Mouse (Mus musculus): ENCODE data around the gene Msrb3. TPM values are rescaled to one million over a fixed set of nuclear protein-coding genes. Genes with fewer than 3 reads are reported as not detected.

Gene Msrb3
- polyA plus RNA-seq, 1 experiment: 181 TPM

DNA sequence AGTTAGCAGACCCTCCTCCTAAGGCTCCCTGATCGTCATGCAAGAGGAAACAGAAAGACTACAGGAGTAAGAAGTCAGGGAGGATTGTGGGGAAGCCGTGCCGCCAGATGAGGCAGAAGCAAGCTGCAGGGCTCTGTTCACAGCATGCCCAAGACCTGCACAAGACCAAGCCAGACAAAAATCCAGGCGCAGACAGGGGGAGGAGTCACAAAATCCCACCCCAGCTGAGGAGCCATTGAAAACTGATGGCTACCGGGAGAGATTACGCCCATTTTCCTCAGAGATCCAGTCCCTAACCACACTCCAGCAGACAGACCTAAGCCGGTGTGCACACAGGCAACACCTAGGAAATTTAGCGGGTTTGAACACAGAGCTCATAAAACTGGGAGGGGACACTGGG is 10.4 kb downstream of the Msrb3 start:
- TF ChIP-seq CTCF (IDR thresholded peaks at IDR 0.05; ENCODE audit: borderline replicate concordance, insufficient read depth, low read length) (no peak), POLR2A (IDR thresholded peaks at IDR 0.05; ENCODE audit: low read depth, low read length) (no peak)
- Histone ChIP-seq H3K4me1 (ENCODE audit: control insufficient read depth, insufficient read depth, low read length) (peaks cover 3% of the 10 kb centered on the region; the same call in 1 of the 2 replicates), H3K4me3 (ENCODE audit: insufficient read depth, low read length) (no peak overlapping the region), H3K27ac (ENCODE audit: insufficient read depth, low read length) (no peak overlapping the region)

GRCm38 (mm10) chr10:120884220-120884619 is 14.7 kb downstream of the Msrb3 start:
- no peak for TF ChIP-seq CTCF (IDR thresholded peaks at IDR 0.05; ENCODE audit: borderline replicate concordance, insufficient read depth, low read length)
- TF ChIP-seq POLR2A (IDR thresholded peaks at IDR 0.05; ENCODE audit: low read depth, low read length): no peak
- Histone ChIP-seq H3K27ac (ENCODE audit: insufficient read depth, low read length) (no peak overlapping the region), H3K4me1 (ENCODE audit: control insufficient read depth, insufficient read depth, low read length) (peaks cover 12% of the 10 kb centered on the region), H3K4me3 (ENCODE audit: insufficient read depth, low read length) (no peak overlapping the region)

GRCm38 (mm10) chr10:120883732-120884131 is 15.2 kb downstream of the Msrb3 start:
- peaks cover 12% of the 10 kb centered on the region for H3K4me1 ChIP-seq (ENCODE audit: control insufficient read depth, insufficient read depth, low read length)
- no peak overlapping the region for H3K4me3 ChIP-seq (ENCODE audit: insufficient read depth, low read length)
- peak overlapping the region; percentile 27; the same call in 1 of the 2 replicates for H3K27ac ChIP-seq (ENCODE audit: insufficient read depth, low read length)
- TF ChIP-seq POLR2A (IDR thresholded peaks at IDR 0.05; ENCODE audit: low read depth, low read length) (no peak), CTCF (IDR thresholded peaks at IDR 0.05; ENCODE audit: borderline replicate concordance, insufficient read depth, low read length) (no peak)

DNA sequence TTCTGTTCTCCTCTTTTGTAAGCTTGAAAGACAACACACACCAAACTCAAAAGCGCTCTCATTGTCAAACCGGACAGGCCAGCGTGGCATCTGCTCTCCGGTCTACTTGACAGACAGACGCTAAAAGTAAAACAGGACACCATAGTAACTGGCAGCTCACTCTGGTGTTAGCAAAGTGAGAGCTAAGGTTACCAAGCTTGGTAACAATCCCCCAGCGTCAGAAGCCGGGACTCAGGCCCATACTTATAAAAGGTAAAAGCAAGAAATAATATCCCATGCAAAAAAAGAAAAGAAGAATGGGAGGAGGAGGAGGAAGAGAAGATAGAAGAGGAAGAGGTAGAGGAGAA is 15.9 kb downstream of the Msrb3 start:
- Histone ChIP-seq H3K4me1 (ENCODE audit: control insufficient read depth, insufficient read depth, low read length) (peaks cover 12% of the 10 kb centered on the region), H3K27ac (ENCODE audit: insufficient read depth, low read length) (peak overlapping the region; percentile 27), H3K4me3 (ENCODE audit: insufficient read depth, low read length) (peak overlapping the region; percentile 16; the same call in 1 of the 2 replicates)
- TF ChIP-seq POLR2A (IDR thresholded peaks at IDR 0.05; ENCODE audit: low read depth, low read length) (no peak), CTCF (IDR thresholded peaks at IDR 0.05; ENCODE audit: borderline replicate concordance, insufficient read depth, low read length) (no peak)

GRCm38 (mm10) chr10:120882347-120883068 is 16.4 kb downstream of the Msrb3 start:
- peak overlapping the region; percentile 25 for H3K4me3 ChIP-seq (ENCODE audit: insufficient read depth, low read length)
- TF ChIP-seq CTCF (IDR thresholded peaks at IDR 0.05; ENCODE audit: borderline replicate concordance, insufficient read depth, low read length) (no peak), POLR2A (IDR thresholded peaks at IDR 0.05; ENCODE audit: low read depth, low read length) (no peak)
- peak overlapping the region; percentile 27; the same call in 1 of the 2 replicates for H3K27ac ChIP-seq (ENCODE audit: insufficient read depth, low read length)
- peaks cover 12% of the 10 kb centered on the region for H3K4me1 ChIP-seq (ENCODE audit: control insufficient read depth, insufficient read depth, low read length)

DNA sequence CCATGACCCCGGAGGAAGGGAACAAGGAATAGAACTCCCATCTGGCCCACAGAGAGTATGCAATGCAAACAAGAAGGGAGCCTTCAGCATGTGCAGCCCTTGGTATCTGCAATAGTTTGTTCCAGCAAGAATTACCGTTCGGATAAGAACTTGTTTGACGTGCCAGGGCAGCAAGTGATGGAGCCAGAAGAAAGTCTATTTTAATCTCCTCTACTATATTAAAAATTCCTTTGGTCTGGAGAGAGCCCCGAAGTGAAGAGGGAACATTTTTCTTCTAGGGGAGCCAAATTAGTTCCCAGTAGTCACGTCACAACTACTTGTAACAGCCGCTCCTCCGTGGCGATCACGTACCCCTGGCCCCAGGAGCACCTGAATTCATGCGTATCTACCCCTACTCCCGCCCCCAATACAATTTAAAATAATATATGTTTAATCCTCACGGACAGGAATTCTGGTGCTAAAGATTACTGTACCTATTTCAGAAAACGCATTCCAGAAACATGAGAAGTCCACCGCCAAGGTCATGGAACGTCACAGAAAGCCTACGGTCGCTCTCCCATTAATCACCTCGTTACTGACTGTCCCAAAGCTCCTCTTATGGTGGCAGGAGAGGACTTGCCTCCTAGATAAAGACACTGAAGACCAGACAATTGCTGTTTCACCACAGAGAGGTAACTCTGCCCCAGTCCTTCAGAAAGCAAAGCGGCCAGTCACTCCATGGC is 22.2 kb downstream of the Msrb3 start:
- Histone ChIP-seq H3K4me1 (ENCODE audit: control insufficient read depth, insufficient read depth, low read length) (peaks cover 24% of the 10 kb centered on the region), H3K27ac (ENCODE audit: insufficient read depth, low read length) (peak overlapping the region; percentile 75), H3K4me3 (ENCODE audit: insufficient read depth, low read length) (no peak overlapping the region)
- TF ChIP-seq POLR2A (IDR thresholded peaks at IDR 0.05; ENCODE audit: low read depth, low read length) (no peak), CTCF (IDR thresholded peaks at IDR 0.05; ENCODE audit: borderline replicate concordance, insufficient read depth, low read length) (no peak)

DNA sequence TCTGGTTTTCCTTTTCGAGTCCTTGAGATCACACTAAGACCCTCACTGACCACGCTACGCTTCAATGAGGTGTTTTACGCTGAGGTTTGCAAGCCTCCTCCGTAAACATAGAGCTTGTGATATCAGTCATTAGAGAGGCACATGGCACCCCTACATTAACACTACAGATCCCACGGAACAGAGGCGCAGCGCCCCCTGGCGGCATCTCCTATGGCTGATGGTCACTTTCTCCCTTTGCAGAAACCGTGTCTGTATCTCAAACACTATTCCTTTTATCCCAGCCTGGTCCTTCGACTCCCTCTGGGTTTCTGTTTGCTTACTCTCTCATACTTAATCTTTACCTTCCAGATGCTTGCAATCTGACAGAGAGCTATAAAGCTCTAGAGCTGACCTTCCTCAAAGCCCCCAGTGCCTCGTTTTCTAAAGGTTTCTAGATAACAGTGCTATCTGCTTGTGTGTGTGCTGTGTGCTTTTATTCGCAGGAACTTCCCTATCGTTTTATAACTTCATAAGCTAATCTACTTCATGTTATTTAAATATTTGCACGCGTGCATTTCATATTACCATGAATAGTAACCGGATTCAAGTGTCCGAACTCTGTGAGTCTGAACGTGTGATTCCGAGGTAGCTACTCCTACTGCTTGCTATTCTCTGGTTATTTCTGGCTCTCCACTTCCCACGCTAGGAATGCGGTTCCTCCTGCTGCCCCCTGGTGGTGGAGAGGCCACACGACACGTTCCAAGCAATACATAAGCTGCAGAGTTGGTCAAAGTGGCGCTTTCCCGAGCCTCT is 23.0 kb downstream of the Msrb3 start:
- Histone ChIP-seq H3K4me1 (ENCODE audit: control insufficient read depth, insufficient read depth, low read length) (peaks cover 28% of the 10 kb centered on the region), H3K27ac (ENCODE audit: insufficient read depth, low read length) (peak overlapping the region; percentile 62)
- no peak for TF ChIP-seq POLR2A (IDR thresholded peaks at IDR 0.05; ENCODE audit: low read depth, low read length)
- peak; percentile 96 for TF ChIP-seq CTCF (IDR thresholded peaks at IDR 0.05; ENCODE audit: borderline replicate concordance, insufficient read depth, low read length)

GRCm38 (mm10) chr10:120874261-120874660 is 24.6 kb downstream of the Msrb3 start:
- Histone ChIP-seq H3K4me1 (ENCODE audit: control insufficient read depth, insufficient read depth, low read length) (peaks cover 28% of the 10 kb centered on the region), H3K4me3 (ENCODE audit: insufficient read depth, low read length) (no peak overlapping the region), H3K27ac (ENCODE audit: insufficient read depth, low read length) (peak overlapping the region; percentile 42)
- no peak for TF ChIP-seq POLR2A (IDR thresholded peaks at IDR 0.05; ENCODE audit: low read depth, low read length)
- TF ChIP-seq CTCF (IDR thresholded peaks at IDR 0.05; ENCODE audit: borderline replicate concordance, insufficient read depth, low read length): no peak

More for the DNA sequence above, 23.0 kb downstream of the Msrb3 start:
- H3K4me3 ChIP-seq (ENCODE audit: insufficient read depth, low read length): no peak overlapping the region

DNA sequence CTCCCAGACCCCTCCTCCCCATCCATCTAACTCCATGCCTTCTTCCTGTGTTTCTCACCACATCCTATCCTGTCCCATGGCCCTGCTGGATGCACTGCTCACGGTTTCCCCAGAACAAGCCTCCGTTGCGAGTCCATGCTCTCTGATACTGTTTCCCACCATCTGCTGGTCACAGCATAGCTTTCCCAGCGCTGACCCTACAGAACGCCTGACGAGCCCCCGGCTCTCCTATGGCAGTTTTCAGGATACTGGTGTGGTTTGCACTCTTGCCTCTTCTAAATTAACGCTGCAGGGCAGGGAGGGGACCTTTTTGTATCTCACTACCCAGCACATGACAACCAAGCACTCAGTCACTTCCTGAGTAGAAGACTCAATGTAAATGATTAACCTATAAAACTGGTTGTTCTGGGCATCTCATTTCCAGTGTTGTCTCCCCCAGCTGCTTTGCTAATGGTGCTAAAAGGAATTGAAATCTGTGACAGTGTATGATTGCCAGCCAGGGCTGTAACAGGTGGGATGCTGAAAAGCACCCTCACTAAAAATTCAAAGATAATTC is 25.2 kb downstream of the Msrb3 start:
- Histone ChIP-seq H3K4me1 (ENCODE audit: control insufficient read depth, insufficient read depth, low read length) (peaks cover 28% of the 10 kb centered on the region), H3K4me3 (ENCODE audit: insufficient read depth, low read length) (no peak overlapping the region), H3K27ac (ENCODE audit: insufficient read depth, low read length) (peak overlapping the region; percentile 42)
- no peak for TF ChIP-seq CTCF (IDR thresholded peaks at IDR 0.05; ENCODE audit: borderline replicate concordance, insufficient read depth, low read length)
- no peak for TF ChIP-seq POLR2A (IDR thresholded peaks at IDR 0.05; ENCODE audit: low read depth, low read length)

All from embryonic fibroblast, embryonic 13.5 days (primary cell).